Mouse (Mus musculus): ENCODE data around the gene Tctex1d2. TPM values are rescaled to one million over a fixed set of nuclear protein-coding genes. Genes with fewer than 3 reads are reported as not detected.
"Not testable (repeated sequence)": the region's sequence is repeated elsewhere in the genome, so short reads cannot be mapped to it uniquely, and the experiment has no call there.

The Tctex1d2 gene
- total RNA-seq, 1 experiment from 2014 or later, result 16.4 TPM

- no peak for ATAC-seq (replicated peaks; ENCODE audit: insufficient number of reproducible peaks, low FRiP score, low TSS enrichment, poor library complexity, severe bottlenecking)
Observed at GRCm38 (mm10) chr16:32427506-32427905, 8.0 kb downstream of the Tctex1d2 start.

- ATAC-seq (replicated peaks; ENCODE audit: insufficient number of reproducible peaks, low FRiP score, low TSS enrichment, poor library complexity, severe bottlenecking), result peak; percentile 78
Observed at GRCm38 (mm10) chr16:32430474-32431046, 11.1 kb downstream of the Tctex1d2 start, which contains the start of gene Pcyt1a. Gene Pcyt1a (plus strand): TSS chr16:32430921.

- peak; percentile 23; the same call in 1 of the 2 replicates for ATAC-seq (replicated peaks; ENCODE audit: insufficient number of reproducible peaks, low FRiP score, low TSS enrichment, poor library complexity, severe bottlenecking)
Observed at GRCm38 (mm10) chr16:32431047-32431591, 11.6 kb downstream of the Tctex1d2 start.

GRCm38 (mm10) chr16:32431926-32432325 is 12.4 kb downstream of the Tctex1d2 start:
- no peak for ATAC-seq (replicated peaks; ENCODE audit: insufficient number of reproducible peaks, low FRiP score, low TSS enrichment, poor library complexity, severe bottlenecking)

- ATAC-seq (replicated peaks; ENCODE audit: insufficient number of reproducible peaks, low FRiP score, low TSS enrichment, poor library complexity, severe bottlenecking), result no peak
Observed at GRCm38 (mm10) chr16:32433138-32433537, 13.6 kb downstream of the Tctex1d2 start.

- peak; percentile 90 for ATAC-seq (replicated peaks; ENCODE audit: insufficient number of reproducible peaks, low FRiP score, low TSS enrichment, poor library complexity, severe bottlenecking)
Observed at GRCm38 (mm10) chr16:32434066-32434465, 14.6 kb downstream of the Tctex1d2 start.

- no peak for ATAC-seq (replicated peaks; ENCODE audit: insufficient number of reproducible peaks, low FRiP score, low TSS enrichment, poor library complexity, severe bottlenecking)
Observed at GRCm38 (mm10) chr16:32434691-32435090, 15.2 kb downstream of the Tctex1d2 start.

GRCm38 (mm10) chr16:32436657-32437056 is 17.2 kb downstream of the Tctex1d2 start:
- no peak for ATAC-seq (replicated peaks; ENCODE audit: insufficient number of reproducible peaks, low FRiP score, low TSS enrichment, poor library complexity, severe bottlenecking)

- no peak for ATAC-seq (replicated peaks; ENCODE audit: insufficient number of reproducible peaks, low FRiP score, low TSS enrichment, poor library complexity, severe bottlenecking)
Observed at GRCm38 (mm10) chr16:32437266-32437665, 17.8 kb downstream of the Tctex1d2 start.

- no peak for ATAC-seq (replicated peaks; ENCODE audit: insufficient number of reproducible peaks, low FRiP score, low TSS enrichment, poor library complexity, severe bottlenecking)
Observed at GRCm38 (mm10) chr16:32441432-32441831, 21.9 kb downstream of the Tctex1d2 start.

GRCm38 (mm10) chr16:32444615-32445014 is 25.1 kb downstream of the Tctex1d2 start:
- ATAC-seq (replicated peaks; ENCODE audit: insufficient number of reproducible peaks, low FRiP score, low TSS enrichment, poor library complexity, severe bottlenecking), result not testable (repeated sequence)

- ATAC-seq (replicated peaks; ENCODE audit: insufficient number of reproducible peaks, low FRiP score, low TSS enrichment, poor library complexity, severe bottlenecking), result no peak
Observed at GRCm38 (mm10) chr16:32445558-32445957, 26.1 kb downstream of the Tctex1d2 start.

GRCm38 (mm10) chr16:32446563-32447138 is 27.1 kb downstream of the Tctex1d2 start:
- ATAC-seq (replicated peaks; ENCODE audit: insufficient number of reproducible peaks, low FRiP score, low TSS enrichment, poor library complexity, severe bottlenecking), result no peak

GRCm38 (mm10) chr16:32449665-32450064 is 30.2 kb downstream of the Tctex1d2 start:
- ATAC-seq (replicated peaks; ENCODE audit: insufficient number of reproducible peaks, low FRiP score, low TSS enrichment, poor library complexity, severe bottlenecking), result no peak

GRCm38 (mm10) chr16:32450133-32450532 is 30.6 kb downstream of the Tctex1d2 start:
- ATAC-seq (replicated peaks; ENCODE audit: insufficient number of reproducible peaks, low FRiP score, low TSS enrichment, poor library complexity, severe bottlenecking), result no peak

GRCm38 (mm10) chr16:32453102-32453501 is 33.6 kb downstream of the Tctex1d2 start:
- ATAC-seq (replicated peaks; ENCODE audit: insufficient number of reproducible peaks, low FRiP score, low TSS enrichment, poor library complexity, severe bottlenecking), result no peak

GRCm38 (mm10) chr16:32454646-32455045 is 35.1 kb downstream of the Tctex1d2 start:
- no peak for ATAC-seq (replicated peaks; ENCODE audit: insufficient number of reproducible peaks, low FRiP score, low TSS enrichment, poor library complexity, severe bottlenecking)

GRCm38 (mm10) chr16:32456086-32456485 is 36.6 kb downstream of the Tctex1d2 start:
- no peak for ATAC-seq (replicated peaks; ENCODE audit: insufficient number of reproducible peaks, low FRiP score, low TSS enrichment, poor library complexity, severe bottlenecking)

GRCm38 (mm10) chr16:32456761-32457160 is 37.3 kb downstream of the Tctex1d2 start:
- no peak for ATAC-seq (replicated peaks; ENCODE audit: insufficient number of reproducible peaks, low FRiP score, low TSS enrichment, poor library complexity, severe bottlenecking)
